Mouse (Mus musculus) heart, postnatal 0 days (tissue): ENCODE results near the gene AC134908.4.

Source experiments
- CTCF ChIP-seq: IDR thresholded peaks from 2 replicates; pipeline ENCODE4 v1.5.1; 2016; ENCODE audit warnings: antibody characterized with exemption, control low read depth, low read depth
- EP300 ChIP-seq: IDR thresholded peaks from 2 replicates; pipeline ENCODE4 v1.6.1; 2016; ENCODE audit warnings: antibody characterized with exemption, low read depth

DNA sequence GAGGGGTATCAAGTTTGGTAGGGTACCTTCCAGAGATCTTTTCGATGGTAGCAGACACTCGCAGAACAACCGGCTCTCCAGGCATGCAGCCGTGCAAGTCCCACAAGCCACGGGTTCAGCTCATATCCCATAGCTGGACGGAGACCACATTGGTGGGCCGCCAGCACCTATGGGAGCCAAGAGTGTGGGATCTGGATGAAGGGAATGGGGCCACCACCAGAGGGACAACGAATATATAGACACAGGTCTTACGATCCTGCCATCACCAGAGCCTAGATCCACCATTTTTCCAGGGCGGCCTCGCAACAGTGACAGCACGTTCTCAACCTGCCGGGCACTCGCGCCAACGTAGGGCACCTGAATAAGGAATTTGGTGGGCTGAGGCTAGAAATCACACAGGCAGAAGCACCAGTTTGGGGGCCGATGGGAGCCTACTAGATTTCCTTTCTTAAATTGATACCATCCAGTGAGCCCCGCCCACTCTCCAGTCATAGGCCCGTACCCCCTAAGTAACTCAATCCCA, 4.1 kb downstream of the AC134908.4 start:
- TF ChIP-seq CTCF = no peak
- no peak for TF ChIP-seq EP300
